19 mouse cellular contexts compared by ENCODE assay signal in the genomic region with DNA sequence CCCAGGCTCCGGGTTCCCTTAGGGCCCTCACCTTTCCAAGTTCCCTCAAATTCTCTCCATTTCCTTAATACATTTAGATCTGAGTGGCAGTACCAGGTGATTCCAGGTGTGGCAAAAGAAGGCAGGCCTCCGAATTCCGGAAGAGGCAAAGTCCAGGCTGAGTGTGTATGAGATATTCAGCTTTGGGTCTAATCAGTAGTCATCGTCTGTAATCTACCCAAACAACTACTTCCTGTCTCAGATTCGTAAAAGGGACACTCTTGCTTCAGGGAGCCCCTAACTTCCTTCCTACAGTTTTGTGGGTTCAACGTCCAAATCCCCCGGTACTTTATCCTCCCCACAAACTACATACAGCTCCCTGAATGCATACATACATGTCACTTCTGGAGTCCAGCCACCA. TPM values are rescaled to one million over a fixed set of nuclear protein-coding genes. Genes with fewer than 3 reads are reported as not detected.
DNase-seq lines count a peak whose midpoint lies in the region; ATAC-seq and TF ChIP-seq lines count a peak whose summit lies in the region.
"Had no signal": no experiment of that assay in that cellular context is flagged by ENCODE, and none has a peak within 500 bp of the region (broad histone marks: within the 10 kb centered on the region; RNA-seq: fewer than 3 reads in every experiment).

Gene Tmem150b (minus strand): TSS at position 81 of the 400 bp plus-strand sequence.

- peak; percentile 8 for DNase-seq in thymus, postnatal 0 days (ENCODE audit: low spot score)
- DNase-seq in thymus, postnatal 10 days (ENCODE audit: low spot score in 2 of 2) = no peak
- no peak for DNase-seq in liver, postnatal 0 days
- peak; percentile 64 for DNase-seq in stomach, postnatal 0 days (ENCODE audit: low spot score)
- no peak for DNase-seq in lung, postnatal 10 days
- DNase-seq in kidney, postnatal 14 days = no peak
- DNase-seq in cerebellum, adult 9-11 months = no peak
- DNase-seq: adrenal gland, postnatal 25 days; cerebellum, adult 8-10 months; heart, adult 18-20 months; heart, postnatal 36 days; kidney, adult 8-10 months; layer of hippocampus, postnatal 36 days; lung, adult 18-20 months; right cerebral cortex, postnatal 25 days had no signal

- H3K9ac ChIP-seq in intestine, embryonic 15.5 days = peak within 1 kb of the TSS; percentile 15
- H3K9ac ChIP-seq in liver, postnatal 0 days (replicated peaks) = no peak within 1 kb of the TSS
- peak within 1 kb of the TSS; percentile 31 for H3K9ac ChIP-seq in stomach, postnatal 0 days (ENCODE audit: low read length)
- H3K9ac ChIP-seq: embryonic facial prominence, embryonic 12.5 days had no signal

- ATAC-seq in intestine, embryonic 15.5 days = peak; percentile 82
- no peak for ATAC-seq in liver, postnatal 0 days
- ATAC-seq in stomach, postnatal 0 days (ENCODE audit: low FRiP score, low TSS enrichment) = peak; percentile 83
- ATAC-seq: forebrain, embryonic 15.5 days; midbrain, embryonic 16.5 days had no signal

- no peak for TF ChIP-seq CTCF in liver, postnatal 0 days (IDR thresholded peaks at IDR 0.05; ENCODE audit: low read depth)
- TF ChIP-seq CTCF in stomach, postnatal 0 days (IDR thresholded peaks at IDR 0.05; ENCODE audit: low read depth) = no peak

- no peaks in the 10 kb centered on the region for H3K9me3 ChIP-seq in intestine, embryonic 15.5 days
- no peaks in the 10 kb centered on the region for H3K9me3 ChIP-seq in liver, postnatal 0 days (ENCODE audit: low read length)
- no peaks in the 10 kb centered on the region for H3K9me3 ChIP-seq in stomach, postnatal 0 days (ENCODE audit: control insufficient read depth, low read length)
- H3K9me3 ChIP-seq: embryonic facial prominence, embryonic 12.5 days; forebrain, embryonic 15.5 days had no signal

- WGBS in intestine, embryonic 15.5 days = 53% methylated on average over 7 of the region's 7 CpGs
- 26% methylated on average over 7 of the region's 7 CpGs for WGBS in liver, postnatal 0 days (ENCODE audit: insufficient replicate concordance)
- WGBS in stomach, postnatal 0 days = 71% methylated on average over 7 of the region's 7 CpGs

- no peaks in the 10 kb centered on the region for H3K27me3 ChIP-seq in intestine, embryonic 15.5 days (replicated peaks)
- H3K27me3 ChIP-seq in liver, postnatal 0 days (ENCODE audit: insufficient read depth, low read length) = no peaks in the 10 kb centered on the region
- H3K27me3 ChIP-seq in stomach, postnatal 0 days (ENCODE audit: control insufficient read depth, insufficient read depth, low read length) = no peaks in the 10 kb centered on the region; the same call in 1 of the 2 replicates
- H3K27me3 ChIP-seq: embryonic facial prominence, embryonic 12.5 days; forebrain, embryonic 15.5 days had no signal

- H3K27ac ChIP-seq in intestine, embryonic 15.5 days = peak within 1 kb of the TSS; percentile 61
- H3K27ac ChIP-seq in liver, postnatal 0 days (ENCODE audit: low read depth) = peak within 1 kb of the TSS; percentile 67
- H3K27ac ChIP-seq in stomach, postnatal 0 days (replicated peaks) = peak within 1 kb of the TSS; percentile 78
- H3K27ac ChIP-seq: embryonic facial prominence, embryonic 12.5 days; forebrain, embryonic 15.5 days had no signal

- H3K36me3 ChIP-seq in intestine, embryonic 15.5 days = no peaks in the 10 kb centered on the region
- H3K36me3 ChIP-seq in liver, postnatal 0 days (replicated peaks; ENCODE audit: insufficient read depth, low read length) = no peaks in the 10 kb centered on the region
- no peaks in the 10 kb centered on the region for H3K36me3 ChIP-seq in stomach, postnatal 0 days (ENCODE audit: control insufficient read depth, insufficient read depth, low read length)
- H3K36me3 ChIP-seq: embryonic facial prominence, embryonic 12.5 days; forebrain, embryonic 15.5 days had no signal

- peaks cover 5% of the 10 kb centered on the region for H3K4me1 ChIP-seq in intestine, embryonic 15.5 days (replicated peaks)
- H3K4me1 ChIP-seq in liver, postnatal 0 days (ENCODE audit: insufficient read depth) = peaks cover 11% of the 10 kb centered on the region
- no peaks in the 10 kb centered on the region for H3K4me1 ChIP-seq in stomach, postnatal 0 days (replicated peaks; ENCODE audit: control insufficient read depth, insufficient read depth)
- H3K4me1 ChIP-seq: embryonic facial prominence, embryonic 12.5 days; forebrain, embryonic 15.5 days had no signal

- TF ChIP-seq EP300 in liver, postnatal 0 days (IDR thresholded peaks at IDR 0.05; ENCODE audit: low read depth) = no peak
- no peak for TF ChIP-seq EP300 in stomach, postnatal 0 days (optimal IDR thresholded peaks at IDR 0.05)

- peak within 1 kb of the TSS; percentile 32 for H3K4me3 ChIP-seq in intestine, embryonic 15.5 days (replicated peaks)
- H3K4me3 ChIP-seq in liver, postnatal 0 days (ENCODE audit: low read depth, low read length) = peak within 1 kb of the TSS; percentile 29
- H3K4me3 ChIP-seq in stomach, postnatal 0 days (ENCODE audit: low read depth, low read length) = peak within 1 kb of the TSS; percentile 32

- H3K4me2 ChIP-seq in intestine, embryonic 15.5 days (replicated peaks) = peak within 1 kb of the TSS; percentile 64
- peak within 1 kb of the TSS; percentile 60 for H3K4me2 ChIP-seq in liver, postnatal 0 days (ENCODE audit: low read depth, low read length)
- peak within 1 kb of the TSS; percentile 58 for H3K4me2 ChIP-seq in stomach, postnatal 0 days (replicated peaks; ENCODE audit: low read depth)

RNA-seq across cellular contexts. Expression of gene Tmem150b, which starts in this region (rescaled TPM):
- 0.82 and 1.4 TPM in 2 replicates for polyA plus RNA-seq in thymus, postnatal 0 days (2015; fragmentation: Nextera tagmentation; extraction: Ambion mirVana)
- 2.2 and 3.6 TPM in 2 replicates for polyA plus RNA-seq in intestine, embryonic 15.5 days (2015; fragmentation: Nextera tagmentation; extraction: Ambion mirVana)
- 0.29 and 0.34 TPM in 2 replicates for polyA plus RNA-seq in liver, postnatal 0 days (2015; fragmentation: Nextera tagmentation; extraction: Ambion mirVana)
- 2.2 and 2.4 TPM in 2 replicates for polyA plus RNA-seq in stomach, postnatal 0 days (2015; fragmentation: Nextera tagmentation; extraction: Ambion mirVana)

Comparison
In these comparisons a context has a peak if more than half of its experiments do, and no peak if none do; other contexts are left out.
1. DNase-seq: peak in thymus, postnatal 0 days (single experiment) and stomach, postnatal 0 days (single experiment); none in thymus, postnatal 10 days (0 of 2), liver, postnatal 0 days (single experiment), lung, postnatal 10 days (single experiment), kidney, postnatal 14 days (single experiment) and cerebellum, adult 9-11 months (single experiment).
2. Peak in every context shown above with its lines, with median percentiles within 50 percentile points of each other: H3K27ac ChIP-seq, H3K4me2 ChIP-seq and H3K4me3 ChIP-seq.